Mouse (Mus musculus): ENCODE data around the gene Myo1e.

GRCm38 (mm10) chr9:70300705-70301104, 93.6 kb downstream of the Myo1e start:
- TF ChIP-seq CTCF (IDR thresholded peaks at IDR 0.05; ENCODE audit: low read depth) (no peak), EP300 (IDR thresholded peaks at IDR 0.05; ENCODE audit: low read depth) (no peak)
